26 mouse cellular contexts compared by ENCODE assay signal in genomic region chr14:114215609-114216008, GRCm38 (mm10).
"Had no signal": no experiment of that assay in that cellular context is flagged by ENCODE, and none has a peak within 500 bp of the region (broad histone marks: within the 10 kb centered on the region; RNA-seq: fewer than 3 reads in every experiment).

No protein-coding gene starts in this region.

- ATAC-seq: forebrain, postnatal 0 days; hindbrain, postnatal 0 days; intestine, embryonic 16.5 days had no signal

- H3K27ac ChIP-seq: heart, adult 2 months; heart, embryonic 13.5 days; heart, embryonic 15.5 days; hindbrain, embryonic 12.5 days; hindbrain, embryonic 15.5 days; hindbrain, postnatal 0 days; kidney, embryonic 15.5 days; kidney, postnatal 0 days; limb, embryonic 13.5 days; limb, embryonic 15.5 days had no signal

- H3K9ac ChIP-seq: forebrain, postnatal 0 days; heart, embryonic 13.5 days; heart, embryonic 15.5 days; hindbrain, embryonic 12.5 days; hindbrain, embryonic 15.5 days; kidney, embryonic 15.5 days; limb, embryonic 13.5 days; limb, embryonic 15.5 days had no signal

- H3K4me3 ChIP-seq: heart, adult 2 months; heart, embryonic 13.5 days; heart, embryonic 15.5 days; hindbrain, embryonic 12.5 days; hindbrain, embryonic 15.5 days; kidney, embryonic 15.5 days; limb, embryonic 13.5 days; limb, embryonic 15.5 days had no signal

- H3K27me3 ChIP-seq: heart, embryonic 13.5 days; heart, embryonic 15.5 days; hindbrain, embryonic 12.5 days; hindbrain, embryonic 15.5 days; kidney, embryonic 15.5 days; limb, embryonic 13.5 days; limb, embryonic 15.5 days had no signal

- H3K36me3 ChIP-seq: heart, embryonic 13.5 days; heart, embryonic 15.5 days; hindbrain, embryonic 12.5 days; hindbrain, embryonic 15.5 days; kidney, embryonic 15.5 days; limb, embryonic 13.5 days; limb, embryonic 15.5 days had no signal

- H3K4me1 ChIP-seq: heart, embryonic 13.5 days; heart, embryonic 15.5 days; hindbrain, embryonic 12.5 days; hindbrain, embryonic 15.5 days; kidney, embryonic 15.5 days; limb, embryonic 13.5 days; limb, embryonic 15.5 days had no signal

- DNase-seq: forebrain, postnatal 0 days; gastrocnemius, postnatal 14 days; gastrocnemius, postnatal 36 days; heart, adult 11 months; heart, adult 2 months; heart, postnatal 14 days; heart, postnatal 36 days; kidney, adult 11 months; kidney, adult 2 months; kidney, adult 9 months; kidney, postnatal 14 days; kidney, postnatal 36 days; layer of hippocampus, adult 9-11 months; layer of hippocampus, postnatal 36 days; left cerebral cortex, postnatal 4 days had no signal

- H3K4me2 ChIP-seq: heart, embryonic 11.5 days; heart, embryonic 13.5 days; heart, embryonic 15.5 days; hindbrain, embryonic 12.5 days; hindbrain, embryonic 15.5 days; kidney, embryonic 15.5 days; limb, embryonic 13.5 days; limb, embryonic 15.5 days had no signal

- H3K9me3 ChIP-seq: heart, embryonic 13.5 days; heart, embryonic 15.5 days; hindbrain, embryonic 12.5 days; hindbrain, embryonic 15.5 days; kidney, embryonic 15.5 days; limb, embryonic 13.5 days; limb, embryonic 15.5 days had no signal
